Mouse (Mus musculus) spleen, embryonic (tissue): ENCODE results near the gene Bag1.

Experiments used
- CTCF ChIA-PET: fragments of 350-600 bp; sonication (Branson Sonifier 250); formaldehyde crosslinking; loops from one replicate; lab custom pipeline; 2022; lab: Charles Lee

The Bag1 gene

DNA sequence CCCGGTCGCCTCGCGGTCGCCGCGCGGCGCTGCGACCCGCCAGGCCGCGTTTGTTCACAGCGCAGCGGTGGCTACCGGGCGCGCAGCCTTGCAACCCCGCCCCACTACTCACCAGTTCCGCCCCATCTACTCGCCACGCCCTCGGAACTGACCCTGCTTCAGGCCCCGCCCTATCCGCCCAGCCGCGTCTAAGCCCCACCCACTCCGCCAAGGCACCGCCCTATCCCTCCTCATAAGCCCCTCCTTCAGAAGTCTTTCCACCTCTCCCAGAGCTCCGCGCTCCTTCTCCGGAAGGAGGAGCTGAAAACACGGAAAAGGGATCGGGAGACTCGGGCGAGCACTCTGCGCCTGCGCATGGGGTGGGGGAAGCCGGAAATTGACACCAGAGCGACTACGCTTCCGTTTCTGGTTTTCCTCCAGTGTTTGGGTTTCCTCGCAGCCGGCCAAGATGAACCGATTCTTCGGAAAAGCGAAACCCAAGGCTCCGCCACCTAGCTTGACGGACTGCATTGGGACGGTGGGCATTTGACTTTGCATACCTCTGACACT is at the start of gene Bag1, which contains the start of gene Chmp5:
TSS of gene Bag1 (minus strand) at position 135 of the 549 bp plus-strand sequence.
TSS of gene Chmp5 (plus strand) at position 248 of the 549 bp plus-strand sequence.
- CTCF ChIA-PET = no interaction called here

DNA sequence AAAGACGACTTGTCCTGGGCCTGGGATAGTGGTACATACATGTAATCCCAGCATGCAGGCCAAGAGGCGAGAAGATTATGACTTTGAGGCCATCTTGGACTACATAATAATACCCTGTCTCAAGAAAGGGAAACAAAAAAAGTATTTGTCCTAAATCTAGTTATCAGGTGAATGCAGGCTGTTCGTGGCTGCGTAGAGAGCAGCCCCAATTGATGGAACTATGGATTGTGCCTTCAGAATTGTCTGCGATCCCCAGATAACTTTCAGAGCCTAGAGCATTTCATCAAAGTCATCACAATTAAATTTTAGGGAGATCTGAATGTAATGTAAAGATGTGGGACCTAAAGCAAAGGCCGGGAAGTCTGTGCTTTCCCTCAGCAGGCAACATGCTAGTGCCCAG is 48.2 kb upstream of the Bag1 start:
- CTCF ChIA-PET = no interaction called here

DNA sequence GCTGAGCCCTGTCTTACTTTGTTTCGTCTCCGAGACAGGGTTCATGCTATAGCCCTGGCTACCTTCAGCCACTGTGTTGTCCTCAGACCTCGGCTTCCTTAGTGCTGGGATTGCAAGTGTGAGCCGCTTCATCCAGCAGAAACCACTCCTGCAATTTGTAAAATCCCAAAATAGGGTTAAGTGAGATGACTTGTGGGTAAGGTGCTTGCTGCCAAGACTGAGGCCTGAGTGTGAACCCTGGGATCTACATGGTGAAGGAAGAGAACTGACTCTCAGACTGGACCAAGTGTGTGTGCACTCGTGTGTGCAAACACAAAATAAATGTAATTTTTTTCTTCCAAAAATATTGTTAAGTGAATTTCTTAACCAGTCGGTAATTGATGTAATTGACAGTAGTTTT is 41.5 kb upstream of the Bag1 start:
- CTCF ChIA-PET = no interaction called here

DNA sequence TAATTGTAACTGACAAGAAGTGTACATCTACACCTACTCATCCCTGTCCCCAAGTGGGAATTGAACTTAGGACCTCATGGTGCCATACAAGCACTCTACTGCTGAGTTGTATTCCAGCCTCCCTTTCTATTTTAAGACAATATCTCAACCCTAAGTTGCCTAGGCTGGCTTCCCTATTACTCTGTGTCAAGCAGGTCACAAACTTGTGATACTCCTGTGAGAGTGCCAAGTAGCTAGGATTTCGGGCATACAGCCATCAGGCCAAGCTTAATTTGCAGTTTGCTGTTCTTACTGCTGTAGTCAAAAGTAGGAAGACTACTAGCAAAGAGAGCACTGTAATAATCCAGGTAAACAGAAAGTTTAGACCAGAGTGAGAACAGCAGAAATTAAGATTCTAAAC is 35.6 kb upstream of the Bag1 start:
- CTCF ChIA-PET = no interaction called here

DNA sequence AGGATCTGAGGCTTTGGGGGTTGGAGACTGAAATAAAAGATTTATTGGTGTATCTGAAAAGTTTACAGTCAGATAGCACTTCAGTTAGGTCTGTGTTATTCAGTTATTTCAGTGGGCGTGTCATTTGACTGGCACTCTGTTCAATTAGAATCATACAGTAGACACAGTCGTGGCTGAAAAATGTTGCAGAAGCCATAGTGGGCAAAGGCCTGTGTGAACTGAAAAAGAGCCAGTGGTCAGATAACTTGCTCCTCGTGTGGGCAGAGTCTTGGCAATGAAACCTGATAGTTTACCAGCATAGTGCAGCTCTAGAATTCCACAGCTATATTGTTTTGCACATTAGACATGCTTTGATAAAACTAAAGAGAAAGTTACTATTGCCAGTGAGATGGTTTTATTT is 34.4 kb upstream of the Bag1 start:
- CTCF ChIA-PET = no interaction called here

DNA sequence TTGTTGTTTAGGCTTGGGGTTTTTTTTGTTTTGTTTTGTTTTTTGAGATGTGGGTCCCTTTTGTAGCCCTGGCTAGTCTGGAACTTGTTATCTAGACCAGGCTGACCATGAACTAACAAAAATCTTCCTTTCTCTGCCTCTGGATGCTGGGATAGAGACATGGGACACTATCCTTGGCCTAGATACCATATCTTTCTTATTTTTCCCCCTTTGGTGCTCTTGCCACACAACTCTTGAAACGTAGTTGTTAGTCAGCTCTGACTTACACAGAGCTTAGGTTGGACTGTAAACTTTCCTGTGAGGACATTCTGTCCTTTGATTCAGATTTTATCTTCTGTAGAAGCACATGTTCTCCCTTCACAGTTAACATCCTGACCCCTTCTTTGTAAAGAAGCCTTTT is 31.3 kb upstream of the Bag1 start:
- CTCF ChIA-PET = no interaction called here

DNA sequence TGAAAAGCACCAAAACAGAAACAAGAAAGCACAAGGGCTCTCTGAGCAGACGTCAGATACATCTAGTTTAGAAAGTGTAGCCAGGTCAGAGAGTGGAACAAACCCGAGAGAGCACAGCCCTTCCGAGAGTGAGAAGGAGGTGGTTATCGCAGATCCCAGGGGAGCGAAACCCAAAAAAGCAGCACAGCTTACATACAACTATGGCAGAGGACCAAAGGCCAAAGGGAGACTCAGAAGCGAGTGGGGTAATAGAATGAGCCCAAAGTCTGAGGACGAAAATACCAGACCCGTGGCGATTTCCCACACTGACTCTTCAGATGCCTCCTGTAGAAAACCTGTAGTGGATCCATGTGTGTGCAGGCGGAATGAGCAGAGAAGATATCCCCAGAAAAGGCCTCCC is 28.6 kb upstream of the Bag1 start:
- CTCF ChIA-PET = no interaction called here

DNA sequence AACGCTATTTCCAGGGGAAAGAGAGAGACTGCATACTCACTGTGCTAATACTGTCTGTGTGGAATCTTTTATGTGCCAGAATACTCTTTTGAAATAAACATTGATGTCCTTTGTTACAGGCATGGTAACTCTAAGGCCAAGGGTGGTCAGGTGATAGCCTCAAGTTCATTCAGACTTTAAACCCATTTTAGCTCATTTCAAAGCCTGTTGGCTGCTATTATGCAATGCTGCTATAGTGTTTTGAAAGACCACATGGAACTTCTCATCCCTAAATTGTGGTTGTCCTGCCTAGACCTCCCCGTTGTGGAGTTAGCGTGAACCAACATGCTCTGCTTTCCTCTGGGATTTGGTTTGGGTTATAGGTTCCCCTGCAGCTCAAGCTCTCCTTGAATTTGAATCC is 27.6 kb upstream of the Bag1 start:
- CTCF ChIA-PET = no interaction called here

DNA sequence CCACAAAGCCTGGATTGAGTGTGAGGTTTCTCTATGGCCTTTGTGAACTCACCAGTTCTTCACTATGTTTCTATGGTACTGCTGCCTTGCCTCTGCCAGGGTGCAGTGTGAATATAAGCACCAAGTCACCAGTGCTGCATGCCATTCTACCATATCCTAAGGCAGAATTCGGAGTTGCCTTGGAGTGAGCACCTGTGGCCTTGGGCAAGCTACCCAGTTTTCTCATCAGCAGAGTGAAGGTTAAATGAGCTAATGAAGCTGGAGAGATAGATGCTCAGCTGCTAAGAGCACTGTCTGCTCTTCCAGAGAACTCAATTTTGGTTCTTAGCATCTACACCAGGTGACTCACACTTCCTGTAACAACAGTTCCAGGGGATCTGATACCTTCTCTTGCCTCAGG is 25.9 kb upstream of the Bag1 start:
- CTCF ChIA-PET = no interaction called here

DNA sequence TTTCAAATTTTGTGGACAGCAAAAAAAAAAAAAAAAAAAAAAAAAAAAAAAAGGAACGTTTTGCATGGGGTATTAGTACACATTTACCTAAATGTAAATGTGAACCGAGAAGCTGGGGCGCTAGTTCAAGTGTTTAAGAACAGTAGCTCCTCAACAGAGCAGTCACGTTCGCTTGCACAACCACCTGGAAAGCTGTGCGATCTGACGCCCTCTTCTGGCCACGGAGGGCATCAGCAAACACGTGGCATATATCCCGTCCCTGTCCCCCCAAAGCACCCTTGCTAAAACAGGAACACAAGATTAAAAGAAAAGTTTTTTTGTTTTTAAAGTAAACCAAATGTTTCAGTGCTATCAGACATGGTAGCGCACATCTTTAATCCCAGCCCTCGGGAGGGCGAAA is 23.6 kb upstream of the Bag1 start:
- CTCF ChIA-PET = interaction anchor here (0.6 kb wide), 1 partner anchor 130 kb away, joined by 5 read pairs; no protein-coding TSS in a partner anchor

DNA sequence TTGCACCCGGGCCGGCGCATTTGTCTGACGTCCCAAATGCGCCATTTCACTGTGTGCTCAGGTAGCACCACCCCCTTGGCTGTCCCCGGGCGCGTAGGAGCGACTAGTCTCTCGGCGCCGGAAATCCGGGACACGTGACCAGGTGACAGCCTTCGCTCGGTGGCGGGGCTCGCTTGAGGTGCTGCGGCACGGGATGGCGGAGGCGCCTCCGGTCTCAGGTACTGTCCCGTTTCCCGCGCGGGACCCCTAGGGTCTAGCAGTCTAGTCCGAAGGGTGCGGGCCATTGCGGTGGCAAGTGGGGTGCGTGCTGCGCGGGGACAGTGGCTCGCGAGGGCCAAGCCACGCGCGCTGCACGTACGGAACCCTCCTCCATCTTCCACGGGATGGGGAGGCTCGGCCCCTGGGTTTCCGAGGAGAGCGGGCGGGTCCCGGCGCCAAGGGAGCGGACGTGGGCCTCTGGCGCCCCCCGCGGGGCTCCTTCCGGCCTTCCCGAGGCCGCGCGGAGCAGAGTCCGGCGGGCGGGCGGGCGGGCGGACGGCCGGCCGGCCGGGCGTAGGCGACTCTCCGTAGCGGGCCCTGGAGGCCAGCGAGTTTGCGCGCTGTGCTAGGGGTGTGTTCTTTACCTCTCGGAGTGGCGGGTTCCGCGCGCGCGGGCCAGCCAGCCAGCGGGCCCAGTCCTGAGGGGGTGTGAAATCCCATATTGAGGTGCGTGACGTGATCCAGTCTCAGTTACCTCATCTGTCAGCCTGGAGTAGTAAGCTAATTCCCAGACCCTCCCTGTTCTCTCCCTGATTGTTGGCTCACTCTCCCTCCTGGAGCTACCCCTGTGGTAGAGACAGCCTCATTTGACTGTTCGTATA is 23.0 kb upstream of the Bag1 start, which contains the start of gene Nfx1:
TSS of gene Nfx1 (plus strand) at position 65 of the 860 bp plus-strand sequence.
- CTCF ChIA-PET = interaction anchor here (0.6 kb wide), 2 partner anchors 67 to 131 kb away, joined by 3 to 5 read pairs; no protein-coding TSS in a partner anchor

DNA sequence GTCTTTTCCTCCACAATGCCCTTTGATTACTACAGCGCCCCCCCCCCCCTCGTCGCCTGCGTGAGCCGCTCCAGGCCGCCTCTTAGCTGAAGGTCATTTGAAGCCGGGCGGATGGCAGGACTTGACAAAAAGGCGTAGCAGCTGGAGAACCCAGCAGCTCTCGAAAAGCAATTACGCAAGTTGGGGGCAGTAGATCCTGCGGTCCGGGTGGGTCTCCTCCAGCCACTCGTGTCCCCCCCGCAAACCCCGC is 22.4 kb upstream of the Bag1 start:
- CTCF ChIA-PET = interaction anchor here (0.6 kb wide), 1 partner anchor 67 kb away, joined by 3 read pairs; no protein-coding TSS in a partner anchor

DNA sequence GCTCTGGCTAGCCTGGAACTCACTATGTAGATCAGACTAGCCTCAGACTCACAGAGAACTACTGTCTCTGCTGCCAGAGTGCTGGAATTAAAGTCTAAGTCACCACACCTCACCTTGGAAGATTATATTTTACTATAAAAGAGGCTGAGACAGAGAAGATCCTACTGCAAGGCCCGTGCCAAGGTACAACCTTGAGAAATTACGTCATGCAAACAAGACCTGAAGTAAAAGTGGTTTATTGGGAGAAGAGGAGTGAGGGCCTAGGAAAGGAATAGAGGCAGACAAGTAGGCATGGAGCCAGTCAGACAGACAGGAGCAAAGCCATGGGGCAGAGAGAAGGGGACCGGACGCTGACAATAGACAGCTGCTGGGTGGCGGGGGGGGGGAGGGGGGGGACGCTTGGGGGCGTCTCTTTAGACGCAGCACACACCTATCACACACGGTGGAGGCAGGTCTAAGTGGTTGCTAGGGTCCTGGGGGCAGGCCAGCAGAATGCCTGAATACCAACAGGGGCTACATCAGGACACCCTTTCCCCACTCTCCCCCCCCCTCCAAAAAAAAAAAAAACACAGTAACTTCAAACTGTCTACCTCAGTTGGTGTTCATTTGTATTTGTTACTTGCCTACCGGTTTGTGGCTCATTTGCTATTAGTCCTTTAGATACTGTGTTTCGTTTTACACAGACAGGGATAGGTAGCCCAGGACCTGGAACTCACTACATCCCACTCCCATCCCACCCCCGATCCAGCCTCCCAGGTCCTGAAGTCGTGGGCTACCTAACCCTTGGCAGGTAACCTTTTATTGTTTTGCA is 21.9 kb upstream of the Bag1 start:
- CTCF ChIA-PET = interaction anchor here (0.6 kb wide), 1 partner anchor 68 kb away, joined by 3 read pairs; no protein-coding TSS in a partner anchor

DNA sequence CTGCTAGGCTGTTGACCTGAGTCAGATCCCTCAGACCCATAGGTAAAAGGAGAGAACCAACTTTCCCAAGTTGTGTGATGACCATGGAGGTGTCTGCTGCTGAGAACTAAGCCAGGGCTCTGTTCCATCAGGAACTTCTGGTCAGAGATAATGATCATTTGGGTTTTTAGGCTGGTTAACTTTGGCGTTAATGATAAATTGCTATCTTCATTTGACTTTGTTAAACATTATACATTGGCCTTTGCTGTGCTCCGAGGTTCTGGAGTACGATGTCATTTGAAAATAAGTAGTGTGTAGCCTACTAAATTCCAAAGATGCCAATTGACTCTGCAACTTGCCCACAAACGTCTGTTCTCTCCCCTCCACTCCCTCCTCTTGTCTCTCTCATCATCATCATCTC is 21.1 kb upstream of the Bag1 start:
- CTCF ChIA-PET = no interaction called here

DNA sequence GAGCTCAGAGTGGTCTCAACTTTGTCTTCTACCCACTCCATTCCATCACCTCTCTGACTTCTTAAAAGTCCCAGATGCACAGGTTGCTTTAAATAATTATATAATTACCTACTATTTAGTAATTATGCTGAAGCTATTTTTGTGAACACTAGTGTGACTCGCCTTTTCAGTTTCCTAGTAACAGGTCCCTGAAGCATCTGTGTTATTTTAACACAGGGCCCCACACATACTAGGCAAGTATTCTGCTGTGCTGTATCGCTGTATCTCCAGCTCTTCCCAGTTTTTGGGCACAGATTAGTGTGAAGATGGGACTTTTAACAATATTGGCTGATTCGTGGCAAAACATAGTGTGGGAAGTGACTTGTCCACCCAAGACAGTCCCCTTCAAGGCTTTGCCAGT is 15.4 kb upstream of the Bag1 start:
- CTCF ChIA-PET = interaction anchor here (0.5 to 0.6 kb wide), 2 partner anchors 57 to 301 kb away, joined by 4 to 11 read pairs; no protein-coding TSS in a partner anchor

DNA sequence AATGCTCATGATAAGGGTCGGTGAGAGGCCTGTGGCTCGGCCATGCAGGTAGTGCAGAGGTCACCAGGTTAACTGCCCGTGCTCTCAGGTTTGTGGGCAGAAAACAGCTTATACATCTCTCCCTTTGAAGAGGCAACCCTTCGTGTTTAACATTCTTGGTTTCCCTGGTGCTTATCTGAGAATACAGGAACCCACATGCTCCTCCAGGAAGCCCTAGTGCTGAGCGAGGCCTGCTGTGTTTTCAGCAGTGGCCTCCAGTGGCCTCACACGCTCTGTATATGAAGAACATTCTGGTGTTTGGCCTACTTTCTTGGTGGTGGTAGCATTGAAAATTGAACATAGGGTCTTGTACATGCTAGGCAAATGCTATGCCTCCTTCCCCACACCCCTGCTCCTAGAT is 7.8 kb upstream of the Bag1 start:
- CTCF ChIA-PET = no interaction called here

DNA sequence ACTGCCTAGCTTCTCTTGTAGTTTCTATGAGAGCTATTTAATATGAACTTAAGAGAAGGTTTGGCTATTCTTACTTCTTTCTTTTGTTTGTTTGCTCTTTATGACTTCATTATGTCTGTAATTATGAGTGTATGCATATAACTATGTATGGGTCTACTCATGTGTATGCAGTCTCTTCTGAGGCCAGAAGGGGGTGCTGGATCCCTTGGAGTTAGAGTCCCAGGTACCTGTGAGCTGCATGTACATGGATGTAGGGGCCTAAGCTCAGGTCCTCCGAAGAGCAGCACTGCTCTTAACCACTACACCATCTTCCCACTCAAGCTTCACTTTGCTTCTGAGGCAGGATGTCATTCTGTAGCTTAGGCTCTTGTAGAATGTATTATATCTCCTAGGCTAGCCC is 5.4 kb upstream of the Bag1 start:
- CTCF ChIA-PET = no interaction called here

DNA sequence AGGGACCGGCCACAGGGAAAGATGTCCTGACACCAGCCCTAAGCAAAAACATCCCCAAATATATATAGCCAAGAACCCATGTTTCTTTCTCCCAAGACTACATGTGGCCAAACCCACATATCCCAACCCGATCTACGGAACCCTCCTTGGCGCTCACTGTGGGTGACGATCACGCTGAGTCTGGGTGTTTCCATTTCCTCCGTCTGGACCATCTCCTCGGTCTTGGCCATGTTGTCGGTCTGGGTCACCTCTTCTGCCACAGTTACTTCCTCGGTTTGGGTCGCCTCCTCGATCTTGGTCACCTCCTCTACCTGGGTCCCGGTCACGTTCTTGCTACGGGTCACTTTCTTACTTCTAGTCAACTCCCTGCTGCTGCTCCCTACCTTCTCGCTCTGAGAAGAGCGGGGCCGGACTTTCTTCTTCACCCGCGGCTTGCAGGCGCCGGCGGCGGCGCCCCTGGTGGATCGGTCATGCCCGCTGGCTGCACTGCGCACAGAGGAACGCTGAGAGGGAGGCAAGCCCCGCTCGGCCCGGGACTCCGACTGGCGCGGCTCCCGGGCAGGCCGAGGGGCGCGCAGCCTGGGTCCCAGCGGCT is 432 bp downstream of the Bag1 start:
- CTCF ChIA-PET = no interaction called here

DNA sequence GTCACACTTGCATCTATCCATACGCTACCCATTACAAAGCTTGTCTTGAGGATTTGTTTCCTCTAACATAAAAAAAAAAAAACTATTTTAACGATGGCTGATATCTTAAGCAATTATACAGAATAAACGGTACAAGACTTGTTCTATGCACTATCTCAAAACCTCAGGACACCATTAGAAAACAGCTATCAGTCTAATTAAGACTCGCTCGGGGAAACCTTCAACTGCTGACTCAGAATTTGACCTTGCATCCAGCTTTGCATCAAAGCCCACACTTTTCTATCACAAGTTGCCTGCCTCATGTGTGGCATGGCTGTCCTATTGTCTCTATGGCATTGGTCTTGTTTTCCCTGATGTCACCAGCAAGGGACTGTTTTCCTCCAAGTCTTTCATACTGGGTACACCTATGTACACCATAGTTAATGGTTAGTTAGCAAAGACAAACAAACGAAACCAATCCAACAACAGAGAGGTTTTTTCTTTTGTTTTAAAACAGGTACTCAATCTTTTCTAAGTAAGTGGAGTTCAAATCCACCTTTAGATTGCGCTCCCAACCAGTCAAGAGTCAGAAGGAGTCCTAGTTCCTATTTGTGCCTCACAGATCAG is 1.5 kb downstream of the Bag1 start:
- CTCF ChIA-PET = interaction anchor here (0.6 kb wide), 2 partner anchors 305 to 577 kb away, joined by 3 to 4 read pairs; no protein-coding TSS in a partner anchor

DNA sequence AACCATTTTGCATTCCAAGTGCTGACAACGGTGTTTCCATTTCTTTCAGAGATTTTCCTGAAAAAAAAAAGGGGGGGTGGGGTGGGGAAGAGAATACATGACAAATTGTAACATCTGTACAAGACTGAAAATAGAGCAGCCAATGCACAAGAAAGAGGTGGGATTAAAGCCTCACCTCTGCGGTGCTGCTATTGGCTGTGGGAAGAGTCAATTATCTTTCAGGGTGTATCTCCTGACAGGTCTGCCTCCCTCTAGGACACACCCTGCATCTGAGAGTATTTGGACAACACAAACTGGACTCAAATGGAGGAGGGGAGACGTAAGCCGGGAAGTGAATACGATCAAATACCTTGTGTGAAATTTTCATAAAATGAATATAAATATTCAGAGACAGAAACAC is 4.4 kb downstream of the Bag1 start:
- CTCF ChIA-PET = no interaction called here

DNA sequence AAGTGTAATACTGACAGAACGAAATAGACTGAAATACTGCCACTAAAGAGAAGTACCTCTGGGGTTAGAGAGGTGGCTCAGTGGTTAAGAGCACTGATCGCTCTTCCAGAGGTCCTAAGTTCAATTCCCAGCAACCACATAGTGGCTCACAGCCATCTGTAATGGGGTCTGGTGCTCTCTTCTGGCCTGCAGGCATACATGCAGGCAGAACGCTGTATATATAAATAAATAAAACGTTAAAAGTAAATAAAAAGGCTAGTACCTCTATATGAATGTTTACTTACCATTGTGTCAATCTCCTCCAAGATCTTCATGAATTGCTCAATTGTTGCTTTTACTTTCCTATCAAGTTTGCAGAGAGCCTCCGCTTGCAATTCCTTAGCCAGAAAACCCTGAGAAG is 9.3 kb downstream of the Bag1 start:
- CTCF ChIA-PET = no interaction called here
